Mouse (Mus musculus) ES-E14 (cell line): Measurements from ENCODE around the gene H2al1m. TPM values are rescaled to one million over a fixed set of nuclear protein-coding genes. Genes with fewer than 3 reads are reported as not detected.
"Not testable (repeated sequence)": the region's sequence is repeated elsewhere in the genome, so short reads cannot be mapped to it uniquely, and the experiment has no call there.

Experiments
- DNase-seq: peaks from one replicate; pipeline ENCODE4 v3.0.0-alpha.2; 2013; ENCODE audit warnings: low read depth, low spot score
- H3K27ac ChIP-seq: 2 replicates; pipeline ENCODE4 v1.5.1; 2012; ENCODE audit warnings: low read depth, mild to moderate bottlenecking, low read length, moderate library complexity, mixed read lengths; ENCODE audit not compliant: poor library complexity, insufficient read depth, severe bottlenecking
- H3K36me3 ChIP-seq: 2 replicates; pipeline ENCODE4 v1.6.1; 2012; ENCODE audit warnings: mild to moderate bottlenecking, low read length, moderate library complexity, mixed read lengths; ENCODE audit not compliant: control insufficient read depth, poor library complexity, insufficient read depth, severe bottlenecking
- H3K4me1 ChIP-seq, 2 experiments: fragments of 150-350 bp in 1 of 2; sonication (generic) in 1 of 2; 2 replicates each; pipeline ENCODE4 v1.6.1; 2012; ENCODE audit warnings: low read length in 2 of 2, mild to moderate bottlenecking in 1 of 2, mixed read lengths in 1 of 2; ENCODE audit not compliant: control insufficient read depth in 2 of 2, insufficient read depth in 2 of 2, poor library complexity in 1 of 2
- H3K4me3 ChIP-seq, 2 experiments: fragments of 150-350 bp in 1 of 2; sonication (generic) in 1 of 2; 2 replicates each; pipeline ENCODE4 v1.5.1; 2012; ENCODE audit warnings: low read length in 2 of 2, low read depth in 1 of 2, mild to moderate bottlenecking in 1 of 2, mixed read lengths in 1 of 2; ENCODE audit not compliant: insufficient read depth in 1 of 2, poor library complexity in 1 of 2, severe bottlenecking in 1 of 2
- H3K9ac ChIP-seq: 2 replicates; pipeline ENCODE4 v1.6.1; 2012; ENCODE audit warnings: low read depth, mild to moderate bottlenecking, low read length, mixed read lengths; ENCODE audit not compliant: poor library complexity, insufficient read depth, severe bottlenecking
- H3K9me3 ChIP-seq: fragments of 150-350 bp; sonication (generic); 2 replicates; pipeline ENCODE4 v1.6.1; 2012; ENCODE audit warnings: low read depth, mild to moderate bottlenecking, low read length; ENCODE audit not compliant: control insufficient read depth, insufficient read depth
- CHD2 ChIP-seq: IDR thresholded peaks from 2 replicates; pipeline ENCODE4 v1.6.1; 2014; ENCODE audit warnings: mild to moderate bottlenecking, low read depth, low read length, inconsistent platforms
- HCFC1 ChIP-seq: IDR thresholded peaks from 2 replicates; pipeline ENCODE4 v1.6.1; 2012; ENCODE audit warnings: low read length, inconsistent platforms, borderline replicate concordance; ENCODE audit not compliant: insufficient read depth
- MAFK ChIP-seq: IDR thresholded peaks from 2 replicates; pipeline ENCODE4 v1.6.1; 2014; ENCODE audit warnings: mild to moderate bottlenecking, low read depth, low read length, inconsistent platforms; ENCODE audit not compliant: insufficient read depth
- ZC3H11A ChIP-seq: IDR thresholded peaks from 2 replicates; pipeline ENCODE4 v1.6.1; 2012; ENCODE audit warnings: low read depth, mild to moderate bottlenecking, inconsistent platforms, low read length, borderline replicate concordance
- ZNF384 ChIP-seq: IDR thresholded peaks from 2 replicates; pipeline ENCODE4 v1.6.1; 2012; ENCODE audit warnings: low read depth, low read length, inconsistent platforms
- in situ Hi-C, 2 experiments: fragments of 600-800 bp; cut with MboI; formaldehyde crosslinking; loops; one replicate each; pipeline ENCODE4 v1.15.1; 2025; ENCODE audit warnings: low sequenced_read_pairs in 2 of 2, inconsistent platforms in 1 of 2; ENCODE audit not compliant: unreplicated experiment in 2 of 2
- total RNA-seq: library from RNA; depleted of rRNA; stranded (reverse); fragments of 300-350 nt; gene quantifications from 2 replicates; pipeline ENCODE4 v1.2.3, GENCODE M21; 2012; rRNA removed

Gene H2al1m
- 0.69 TPM in 1 of 2 replicates, not detected in the other for total RNA-seq

DNA sequence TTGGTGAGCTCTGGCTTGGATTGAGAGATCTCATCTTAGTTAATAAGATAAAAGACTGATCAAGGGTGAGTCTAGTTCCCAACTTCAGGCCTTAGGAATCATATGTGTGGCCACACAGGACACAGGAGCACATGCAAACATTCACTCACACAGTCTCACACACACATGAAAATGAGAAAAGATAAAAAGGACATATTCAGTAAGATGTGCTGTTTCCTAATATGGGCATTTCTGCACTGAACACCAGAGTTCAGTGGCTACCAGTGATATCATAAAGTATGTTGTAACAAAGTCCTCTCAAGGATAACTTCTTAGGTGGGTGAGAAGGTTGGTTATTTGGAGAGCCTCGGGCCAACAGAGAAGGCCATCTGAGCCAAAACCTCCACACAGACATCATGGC lies at the start of gene H2al1m:
Gene H2al1m (plus strand): TSS at position 301 of the 400 bp plus-strand sequence.
- H3K9ac ChIP-seq, in situ Hi-C loops, H3K27ac ChIP-seq, H3K4me3 ChIP-seq, DNase-seq, H3K9me3 ChIP-seq, H3K36me3 ChIP-seq, H3K4me1 ChIP-seq: not testable (repeated sequence)

DNA sequence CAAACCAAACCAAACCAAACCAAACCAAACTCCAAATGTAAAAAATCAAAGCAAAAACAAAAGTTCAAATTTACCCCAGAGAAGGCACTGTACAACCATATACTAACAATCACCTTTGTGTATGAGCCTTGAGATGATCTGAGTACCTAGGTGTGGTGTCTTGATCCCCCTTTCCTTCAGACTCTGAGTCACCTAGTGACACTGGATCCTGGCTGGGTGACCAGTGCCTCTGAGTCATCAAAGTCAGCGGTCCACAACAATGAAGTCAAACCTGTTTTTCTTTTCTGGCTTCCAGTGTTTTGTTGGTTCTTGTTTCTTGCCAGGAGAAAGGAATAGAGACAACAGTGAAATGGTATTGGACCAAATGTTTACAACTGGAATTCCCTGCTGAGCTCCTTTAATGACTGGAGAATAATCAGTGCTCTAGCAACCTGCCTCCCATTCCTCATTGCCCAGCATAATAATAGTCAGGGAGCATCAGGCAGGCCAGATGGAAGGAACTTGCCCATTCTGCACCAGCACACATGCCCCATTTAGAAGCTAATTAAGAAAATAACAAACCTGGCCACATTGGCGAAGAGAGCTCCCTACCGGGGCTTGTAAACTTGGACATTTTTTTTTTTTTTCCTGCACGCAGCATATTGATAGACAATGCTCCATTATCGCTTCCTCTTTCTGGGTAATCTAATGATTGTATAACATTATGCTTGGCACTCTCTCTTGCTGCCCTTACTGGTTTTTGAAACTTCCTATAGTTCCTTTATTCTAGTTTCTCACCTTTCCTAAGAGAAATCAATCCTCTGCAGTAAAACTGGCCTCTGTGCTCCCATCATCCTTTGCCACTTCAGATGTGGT lies 42.6 kb upstream of the H2al1m start:
- Histone ChIP-seq H3K4me1 (no peaks in the 10 kb centered on the region), H3K27ac (no peak overlapping the region), H3K4me3 (no peak overlapping the region), H3K9me3 (no peaks in the 10 kb centered on the region), H3K36me3 (no peaks in the 10 kb centered on the region), H3K9ac (no peak overlapping the region)
- no peak for TF ChIP-seq MAFK
- in situ Hi-C loops: no loop called here
- DNase-seq: no peak

DNA sequence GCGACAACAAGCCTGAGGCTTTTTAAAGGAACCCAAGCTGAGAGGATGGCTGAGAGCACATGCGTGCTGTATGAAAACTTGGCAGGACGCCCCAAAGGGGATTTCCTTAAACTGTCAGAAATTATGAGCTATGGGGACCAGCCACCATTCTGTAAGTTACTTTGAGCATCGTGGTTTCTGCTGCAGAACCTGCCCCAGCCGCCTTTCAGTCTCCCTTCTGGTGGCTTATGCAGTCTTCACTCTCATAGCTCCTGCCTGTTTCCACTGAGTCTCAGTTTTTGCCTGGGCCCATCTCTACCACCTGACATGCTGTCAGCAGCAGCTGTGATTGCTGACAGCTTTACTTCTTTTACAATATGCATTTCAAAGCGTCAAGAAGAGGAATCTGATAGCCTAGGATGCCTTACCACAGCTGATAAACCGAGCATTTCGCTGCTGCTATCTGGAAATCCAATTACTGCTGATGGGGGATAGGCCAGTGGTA lies 40.1 kb upstream of the H2al1m start:
- TF ChIP-seq ZC3H11A (no peak), MAFK (no peak), HCFC1 (no peak), CHD2 (no peak), ZNF384 (no peak)
- no peak overlapping the region for H3K4me3 ChIP-seq

DNA sequence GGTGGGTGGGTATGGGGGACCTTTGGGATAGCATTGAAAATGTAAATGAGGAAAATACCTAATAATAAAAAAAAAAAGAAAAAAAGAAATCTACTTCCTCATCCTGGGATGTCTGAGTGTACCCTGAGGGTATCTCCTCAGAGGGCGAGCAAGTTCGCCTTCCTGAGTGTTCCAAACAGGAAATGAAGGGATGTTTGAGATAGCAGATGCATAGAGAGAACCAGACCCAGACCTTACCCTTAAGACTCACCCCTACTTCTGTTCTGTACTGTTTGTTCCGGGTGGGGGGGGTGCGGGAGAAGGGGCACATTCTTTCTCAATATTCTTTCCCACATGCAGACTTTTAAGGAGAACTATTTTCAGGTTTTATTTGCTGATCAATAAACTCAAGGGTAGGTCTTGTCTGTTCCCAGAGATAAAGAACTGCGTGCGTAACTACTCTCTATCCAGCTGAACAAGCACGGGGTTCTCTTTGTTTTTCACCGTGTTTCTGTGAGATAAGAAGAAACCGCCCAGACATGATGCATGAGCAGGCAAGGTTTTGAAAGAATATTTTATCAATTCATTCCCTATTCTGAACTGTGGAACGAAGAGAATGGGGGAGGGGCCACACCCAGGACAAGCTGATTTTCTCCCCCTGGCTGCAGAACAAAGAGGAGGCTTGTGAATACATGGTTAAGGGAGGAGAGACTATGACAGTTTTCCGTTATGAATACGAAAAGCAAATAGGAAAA lies 38.8 kb upstream of the H2al1m start:
- Histone ChIP-seq H3K36me3 (no peaks in the 10 kb centered on the region), H3K9ac (no peak overlapping the region), H3K4me3 (no peak overlapping the region), H3K9me3 (no peaks in the 10 kb centered on the region), H3K4me1 (no peaks in the 10 kb centered on the region), H3K27ac (no peak overlapping the region)
- in situ Hi-C loops: no loop called here
- DNase-seq: no peak
- TF ChIP-seq CHD2: no peak
- no peak for TF ChIP-seq HCFC1
- TF ChIP-seq ZC3H11A: no peak
- no peak for TF ChIP-seq ZNF384
- no peak for TF ChIP-seq MAFK

More for the DNA sequence above, 40.1 kb upstream of the H2al1m start:
- no peaks in the 10 kb centered on the region for H3K4me1 ChIP-seq
- in situ Hi-C loops: no loop called here
- no peak for DNase-seq
- no peaks in the 10 kb centered on the region for H3K9me3 ChIP-seq
- H3K36me3 ChIP-seq: no peaks in the 10 kb centered on the region
- no peak overlapping the region for H3K9ac ChIP-seq
- H3K27ac ChIP-seq: no peak overlapping the region
